In the genomic region with DNA sequence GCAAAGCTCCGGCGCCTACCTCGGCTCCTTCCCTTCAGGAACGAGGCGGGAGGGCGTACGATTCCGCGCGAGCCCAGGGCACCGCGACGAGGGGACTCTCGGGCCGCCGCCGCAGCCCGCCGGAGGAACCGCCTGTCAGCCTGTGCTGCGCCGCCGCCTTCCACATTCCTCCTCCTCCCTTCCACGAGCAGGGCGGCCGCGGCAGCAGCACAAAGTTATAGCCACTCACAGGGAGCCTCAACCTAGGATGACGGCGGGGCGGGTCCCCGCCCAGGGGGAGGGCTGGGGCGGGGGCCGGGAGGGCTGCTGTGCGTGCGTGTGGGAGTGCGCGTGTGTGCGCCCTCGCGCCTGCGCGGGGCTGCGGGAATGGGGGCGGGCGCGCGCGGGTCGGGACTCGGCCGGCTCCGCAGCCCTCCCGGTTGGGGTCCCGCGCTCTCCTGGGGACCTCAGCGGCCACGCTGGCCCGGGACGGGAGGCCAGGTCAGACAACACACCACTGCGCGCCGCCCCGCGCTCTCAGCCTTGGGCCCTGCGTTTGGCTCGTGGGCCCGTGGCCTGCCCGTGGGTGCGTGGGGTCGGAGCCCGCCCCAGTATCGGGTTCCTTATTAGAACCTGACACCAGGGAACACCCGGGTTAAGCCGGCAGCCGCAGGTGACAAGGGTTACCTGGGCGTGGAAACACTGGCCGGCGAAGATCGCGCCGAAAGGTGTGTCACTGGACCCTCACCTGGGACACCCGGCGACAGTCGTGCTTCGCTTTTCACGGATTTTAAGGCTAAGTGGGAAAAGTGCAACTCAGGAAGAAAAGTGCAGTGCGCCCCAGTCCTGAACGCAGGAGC, we compare ENCODE assay signal across 8 mouse cellular contexts. TPM values are rescaled to one million over a fixed set of nuclear protein-coding genes. Genes with fewer than 3 reads are reported as not detected.
DNase-seq lines count a peak whose midpoint lies in the region; ATAC-seq and TF ChIP-seq lines count a peak whose summit lies in the region.

A gene (minus strand): TSS at position 249 of the 839 bp plus-strand sequence.

- no peaks in the 10 kb centered on the region for H3K36me3 ChIP-seq in heart, embryonic 10.5 days
- peaks cover 7% of the 10 kb centered on the region; the same call in 1 of the 2 replicates for H3K36me3 ChIP-seq in kidney, embryonic 15.5 days
- no peaks in the 10 kb centered on the region for H3K36me3 ChIP-seq in limb, embryonic 15.5 days
- no peaks in the 10 kb centered on the region for H3K36me3 ChIP-seq in midbrain, postnatal 0 days (ENCODE audit: insufficient read depth, low read length)

- ATAC-seq in erythroblast, adult 5-6 weeks (replicated peaks; ENCODE audit: low FRiP score, poor library complexity, severe bottlenecking): peak; percentile 60
- ATAC-seq in kidney, embryonic 15.5 days (replicated peaks; ENCODE audit: low FRiP score): peak; percentile 76
- ATAC-seq in limb, embryonic 15.5 days (ENCODE audit: insufficient number of reproducible peaks, low FRiP score, low TSS enrichment, low read depth): peak; percentile 81
- ATAC-seq in midbrain, postnatal 0 days (ENCODE audit: low FRiP score): peak; percentile 75

- peaks cover 16% of the 10 kb centered on the region for H3K4me1 ChIP-seq in bone marrow macrophage, adult 2 months (ENCODE audit: control insufficient read depth, insufficient read depth, low read length)
- peaks cover 37% of the 10 kb centered on the region for H3K4me1 ChIP-seq in heart, embryonic 10.5 days
- peaks cover 37% of the 10 kb centered on the region for H3K4me1 ChIP-seq in kidney, embryonic 15.5 days
- H3K4me1 ChIP-seq in limb, embryonic 15.5 days: peaks cover 33% of the 10 kb centered on the region
- peaks cover 6% of the 10 kb centered on the region; the same call in 1 of the 2 replicates for H3K4me1 ChIP-seq in midbrain, postnatal 0 days (ENCODE audit: insufficient read depth, low read length)

- no peak for TF ChIP-seq CTCF in bone marrow macrophage, adult 2 months (IDR thresholded peaks at IDR 0.05; ENCODE audit: low read depth, low read length)
- no peak for TF ChIP-seq CTCF in midbrain, postnatal 0 days (IDR thresholded peaks at IDR 0.05)

- peak; percentile 92 for DNase-seq in A20 (ENCODE audit: low read depth, low spot score)
- peak; percentile 95 for DNase-seq in heart, embryonic 10.5 days (ENCODE audit: low spot score)
- peak; percentile 94 for DNase-seq in midbrain, postnatal 0 days (ENCODE audit: low spot score)
- DNase-seq in spleen, postnatal 14 days (ENCODE audit: low spot score in 2 of 2): peak; percentile 80 to 83

- under 1% methylated on average over 86 of the region's 88 CpGs for WGBS in heart, embryonic 10.5 days
- under 1% methylated on average over 81 of the region's 88 CpGs for WGBS in kidney, embryonic 15.5 days
- WGBS in limb, embryonic 15.5 days: under 1% methylated on average over 71 of the region's 88 CpGs
- under 1% methylated on average over 61 of the region's 88 CpGs for WGBS in midbrain, postnatal 0 days

- peak within 1 kb of the TSS; percentile 79 for H3K4me3 ChIP-seq in bone marrow macrophage, adult 2 months (ENCODE audit: insufficient read depth, low read length)
- peak within 1 kb of the TSS; percentile 90 for H3K4me3 ChIP-seq in heart, embryonic 10.5 days
- peak within 1 kb of the TSS; percentile 83 for H3K4me3 ChIP-seq in kidney, embryonic 15.5 days (replicated peaks)
- H3K4me3 ChIP-seq in limb, embryonic 15.5 days: peak within 1 kb of the TSS; percentile 75
- peak within 1 kb of the TSS; percentile 82 for H3K4me3 ChIP-seq in midbrain, postnatal 0 days (ENCODE audit: low read depth, low read length)

- H3K27me3 ChIP-seq in heart, embryonic 10.5 days (ENCODE audit: insufficient read depth, poor library complexity, severe bottlenecking): peaks cover 7% of the 10 kb centered on the region
- H3K27me3 ChIP-seq in kidney, embryonic 15.5 days: no peaks in the 10 kb centered on the region
- H3K27me3 ChIP-seq in limb, embryonic 15.5 days: no peaks in the 10 kb centered on the region
- no peaks in the 10 kb centered on the region for H3K27me3 ChIP-seq in midbrain, postnatal 0 days (ENCODE audit: insufficient read depth, low read length)

- no peaks in the 10 kb centered on the region for H3K9me3 ChIP-seq in heart, embryonic 10.5 days
- no peaks in the 10 kb centered on the region for H3K9me3 ChIP-seq in kidney, embryonic 15.5 days (replicated peaks)
- no peaks in the 10 kb centered on the region for H3K9me3 ChIP-seq in limb, embryonic 15.5 days
- no peaks in the 10 kb centered on the region for H3K9me3 ChIP-seq in midbrain, postnatal 0 days (ENCODE audit: low read length)

- peak within 1 kb of the TSS; percentile 93 for H3K4me2 ChIP-seq in kidney, embryonic 15.5 days
- peak within 1 kb of the TSS; percentile 97 for H3K4me2 ChIP-seq in limb, embryonic 15.5 days
- peak within 1 kb of the TSS; percentile 98 for H3K4me2 ChIP-seq in midbrain, postnatal 0 days (ENCODE audit: low read depth, low read length, poor library complexity, severe bottlenecking)

- peak within 1 kb of the TSS; percentile 92 for H3K27ac ChIP-seq in bone marrow macrophage, adult 2 months (ENCODE audit: insufficient read depth, low read depth, low read length)
- H3K27ac ChIP-seq in heart, embryonic 10.5 days: peak within 1 kb of the TSS; percentile 94
- peak within 1 kb of the TSS; percentile 98 for H3K27ac ChIP-seq in kidney, embryonic 15.5 days
- H3K27ac ChIP-seq in limb, embryonic 15.5 days: peak within 1 kb of the TSS; percentile 100
- peak within 1 kb of the TSS; percentile 90 for H3K27ac ChIP-seq in midbrain, postnatal 0 days (ENCODE audit: low read depth, low read length)

- peak within 1 kb of the TSS; percentile 79 for H3K9ac ChIP-seq in kidney, embryonic 15.5 days
- H3K9ac ChIP-seq in limb, embryonic 15.5 days: peak within 1 kb of the TSS; percentile 76
- H3K9ac ChIP-seq in midbrain, postnatal 0 days (replicated peaks; ENCODE audit: low read length, poor library complexity, severe bottlenecking): peak within 1 kb of the TSS; percentile 69

- TF ChIP-seq POLR2A in bone marrow macrophage, adult 2 months (IDR thresholded peaks at IDR 0.05; ENCODE audit: borderline replicate concordance, low read depth, low read length): 0 out of 2 replicates have a peak, but pooled peaks have one; percentile 86

RNA-seq across cellular contexts. Expression of the gene that starts here (rescaled TPM):
- polyA plus RNA-seq in bone marrow macrophage, adult 2 months (2012; ENCODE audit: insufficient read depth, insufficient read length, missing spikeins): 34.6 and 39.7 TPM in 2 replicates
- total RNA-seq in erythroblast, adult 5-6 weeks (2015; ENCODE audit: low replicate concordance): 160 and 187 TPM in 2 replicates
- 378 and 459 TPM in 2 replicates for total RNA-seq in erythroblast, adult 5-6 weeks (2017; ENCODE audit: low replicate concordance)
- 3.4 and 4.3 TPM in 2 replicates for polyA plus RNA-seq in heart, embryonic 10.5 days (2016; fragmentation: Nextera tagmentation; extraction: Ambion mirVana)
- polyA plus RNA-seq in kidney, embryonic 15.5 days (2015; fragmentation: Nextera tagmentation; extraction: Ambion mirVana): 6.1 and 7.0 TPM in 2 replicates
- 9.0 and 10.2 TPM in 2 replicates for polyA plus RNA-seq in limb, embryonic 15.5 days (2015; fragmentation: Nextera tagmentation; extraction: Ambion mirVana)
- total RNA-seq in midbrain, postnatal 0 days (2014; rRNA removed): 37.7 and 42.9 TPM in 2 replicates
- 6.5 and 6.6 TPM in 2 replicates for polyA plus RNA-seq in midbrain, postnatal 0 days (2015; fragmentation: Nextera tagmentation; extraction: Ambion mirVana)

Comparison
In these comparisons a context has a peak if more than half of its experiments do, and no peak if none do; other contexts are left out.
1. Peak in every context shown above with its lines: DNase-seq, ATAC-seq, H3K4me3 ChIP-seq and H3K27ac ChIP-seq.